Mouse (Mus musculus): ENCODE results near the gene Gm3696. TPM values are rescaled to one million over a fixed set of nuclear protein-coding genes. Genes with fewer than 3 reads are reported as not detected.

The Gm3696 gene
- not detected in 4 replicates for total RNA-seq (2023)

GRCm38 (mm10) chr14:7100521-7100920 is at the start of gene Gm3696:
TSS of gene Gm3696 (minus strand) at chr14:7100621.

GRCm38 (mm10) chr14:7125312-7125711 is 24.9 kb upstream of the Gm3696 start, which contains the start of gene Gm6676:
TSS of gene Gm6676 (minus strand) at chr14:7125412.

GRCm38 (mm10) chr14:7044870-7045269 is 55.6 kb downstream of the Gm3696 start, which contains the start of gene Gm3685:
TSS of gene Gm3685 (minus strand) at chr14:7044970.

Other genes with a start within 250 kb of the Gm3696 start
- not detected in 4 replicates for gene Gm3667, start 210.7 kb downstream of the Gm3696 start, total RNA-seq (2023)
- gene Gm6356, start 126.8 kb downstream of the Gm3696 start, total RNA-seq (2023): not detected in 4 replicates
- not detected in 4 replicates for gene Gm10406, start 73.2 kb downstream of the Gm3696 start, total RNA-seq (2023)
- gene Gm3685, start 55.7 kb downstream of the Gm3696 start, total RNA-seq (2023): not detected in 4 replicates
- gene Gm6676, start 24.8 kb upstream of the Gm3696 start, total RNA-seq (2023): not detected in 4 replicates
- gene Gm3512, start 73.9 kb upstream of the Gm3696 start, total RNA-seq (2023): 0.40 TPM in 1 of 4 replicates, not detected in the others
- not detected in 4 replicates for gene Gm16434, start 93.9 kb upstream of the Gm3696 start, total RNA-seq (2023)
- not detected in 4 replicates for gene Gm3727, start 164.1 kb upstream of the Gm3696 start, total RNA-seq (2023)
- 0.50 to 0.64 TPM in 2 of 4 replicates, not detected in the others for gene Gm3739, start 214.4 kb upstream of the Gm3696 start, total RNA-seq (2023)
- not detected in 4 replicates for gene Gm5797, start 231.8 kb upstream of the Gm3696 start, total RNA-seq (2023)

Measured in B cell, adult 62 days (primary cell).